Mouse (Mus musculus) frontal cortex, postnatal 14 days (tissue): Measurements from ENCODE around the gene Otx2.

Experiments used
- DNase-seq, 2 experiments: peaks; one replicate each; pipeline ENCODE4 v3.0.0; 2022; ENCODE audit warnings: low spot score in 2 of 2

The Otx2 gene

GRCm38 (mm10) chr14:48669541-48670257, 3.9 kb downstream of the Otx2 start:
- DNase-seq: no peak

- no peak for DNase-seq
Observed at GRCm38 (mm10) chr14:48668761-48669303, 4.8 kb downstream of the Otx2 start.

- no peak for DNase-seq
Observed at GRCm38 (mm10) chr14:48668051-48668481, 5.6 kb downstream of the Otx2 start.

GRCm38 (mm10) chr14:48667396-48667795, 6.2 kb downstream of the Otx2 start:
- DNase-seq: no peak

GRCm38 (mm10) chr14:48666771-48667170, 6.8 kb downstream of the Otx2 start:
- DNase-seq: no peak

- DNase-seq: no peak
Observed at GRCm38 (mm10) chr14:48665816-48666661, 7.6 kb downstream of the Otx2 start.

GRCm38 (mm10) chr14:48664841-48665815, 8.5 kb downstream of the Otx2 start:
- DNase-seq: no peak

- DNase-seq: no peak
Observed at GRCm38 (mm10) chr14:48664001-48664810, 9.4 kb downstream of the Otx2 start.

GRCm38 (mm10) chr14:48663531-48663930, 10.1 kb downstream of the Otx2 start:
- no peak for DNase-seq

- DNase-seq: no peak
Observed at GRCm38 (mm10) chr14:48662568-48663236, 10.9 kb downstream of the Otx2 start.

- no peak for DNase-seq
Observed at GRCm38 (mm10) chr14:48661646-48662567, 11.7 kb downstream of the Otx2 start.

- no peak for DNase-seq
Observed at GRCm38 (mm10) chr14:48661151-48661550, 12.5 kb downstream of the Otx2 start.

GRCm38 (mm10) chr14:48660593-48660992, 13.0 kb downstream of the Otx2 start:
- no peak for DNase-seq

- no peak for DNase-seq
Observed at GRCm38 (mm10) chr14:48659661-48660060, 14.0 kb downstream of the Otx2 start.

- no peak for DNase-seq
Observed at GRCm38 (mm10) chr14:48657241-48657640, 16.4 kb downstream of the Otx2 start.

GRCm38 (mm10) chr14:48656711-48657110, 16.9 kb downstream of the Otx2 start:
- no peak for DNase-seq

- no peak for DNase-seq
Observed at GRCm38 (mm10) chr14:48655792-48656550, 17.6 kb downstream of the Otx2 start.
